Mouse (Mus musculus): ENCODE results near the gene Dlx3. TPM values are rescaled to one million over a fixed set of nuclear protein-coding genes. Genes with fewer than 3 reads are reported as not detected.

The Dlx3 gene
- polyA plus RNA-seq, 1 experiment from 2014 or later, result 0.05 TPM

GRCm38 (mm10) chr11:95117030-95117429, 2.9 kb upstream of the Dlx3 start:
- H3K27me3 ChIP-seq (replicated peaks; ENCODE audit: insufficient read depth, low read length), result peaks cover 29% of the 10 kb centered on the region
- no peak overlapping the region for H3K27ac ChIP-seq (ENCODE audit: low read length)
- H3K9me3 ChIP-seq (ENCODE audit: low read length), result no peaks in the 10 kb centered on the region
- H3K9ac ChIP-seq (replicated peaks; ENCODE audit: low read depth), result no peak overlapping the region
- TF ChIP-seq CTCF (IDR thresholded peaks at IDR 0.05) (peak; percentile 99), EP300 (IDR thresholded peaks at IDR 0.05) (no peak)
- DNase-seq (ENCODE audit: low spot score), result peak; percentile 93
- no peak overlapping the region for H3K4me3 ChIP-seq (ENCODE audit: low read depth, low read length)
- H3K36me3 ChIP-seq (ENCODE audit: insufficient read depth, low read length), result no peaks in the 10 kb centered on the region
- H3K4me1 ChIP-seq (ENCODE audit: insufficient read depth, low read depth, low read length), result peaks cover 3% of the 10 kb centered on the region; the same call in 1 of the 2 replicates
- H3K4me2 ChIP-seq (replicated peaks; ENCODE audit: low read depth, low read length), result no peak overlapping the region
- 2% methylated on average over 6 of the region's 6 CpGs for WGBS
- peak; percentile 77 for ATAC-seq

GRCm38 (mm10) chr11:95118505-95118904, 1.4 kb upstream of the Dlx3 start:
- DNase-seq (ENCODE audit: low spot score) (peak; percentile 74), ATAC-seq (peak; percentile 42; the same call in 1 of the 2 replicates)
- peaks cover 3% of the 10 kb centered on the region; the same call in 1 of the 2 replicates for H3K4me1 ChIP-seq (ENCODE audit: insufficient read depth, low read depth, low read length)
- H3K4me2 ChIP-seq (replicated peaks; ENCODE audit: low read depth, low read length), result no peak overlapping the region
- no peaks in the 10 kb centered on the region for H3K36me3 ChIP-seq (ENCODE audit: insufficient read depth, low read length)
- no peak overlapping the region for H3K4me3 ChIP-seq (ENCODE audit: low read depth, low read length)
- H3K27ac ChIP-seq (ENCODE audit: low read length), result no peak overlapping the region
- WGBS, result 4% methylated on average over 8 of the region's 8 CpGs
- no peak overlapping the region for H3K9ac ChIP-seq (replicated peaks; ENCODE audit: low read depth)
- no peak for TF ChIP-seq EP300 (IDR thresholded peaks at IDR 0.05)
- peak; percentile 98 for TF ChIP-seq CTCF (IDR thresholded peaks at IDR 0.05)
- H3K27me3 ChIP-seq (replicated peaks; ENCODE audit: insufficient read depth, low read length), result peaks cover 43% of the 10 kb centered on the region
- H3K9me3 ChIP-seq (ENCODE audit: low read length), result no peaks in the 10 kb centered on the region

- DNase-seq (ENCODE audit: low spot score), result no peak
- Histone ChIP-seq H3K36me3 (ENCODE audit: insufficient read depth, low read length) (no peaks in the 10 kb centered on the region), H3K9me3 (ENCODE audit: low read length) (no peaks in the 10 kb centered on the region), H3K4me2 (replicated peaks; ENCODE audit: low read depth, low read length) (no peak overlapping the region), H3K4me3 (ENCODE audit: low read depth, low read length) (peak overlapping the region; percentile 25; the same call in 1 of the 2 replicates), H3K9ac (replicated peaks; ENCODE audit: low read depth) (no peak overlapping the region), H3K27ac (ENCODE audit: low read length) (no peak overlapping the region), H3K27me3 (replicated peaks; ENCODE audit: insufficient read depth, low read length) (peaks cover 51% of the 10 kb centered on the region), H3K4me1 (ENCODE audit: insufficient read depth, low read depth, low read length) (peaks cover 3% of the 10 kb centered on the region; the same call in 1 of the 2 replicates)
- no peak for TF ChIP-seq CTCF (IDR thresholded peaks at IDR 0.05)
- no peak for TF ChIP-seq EP300 (IDR thresholded peaks at IDR 0.05)
- WGBS, result 3% methylated on average over 21 of the region's 21 CpGs
- no peak for ATAC-seq
Measured at GRCm38 (mm10) chr11:95120633-95121020, 708 bp downstream of the Dlx3 start.

GRCm38 (mm10) chr11:95121161-95122099, 1.5 kb downstream of the Dlx3 start:
- no peak overlapping the region for H3K9ac ChIP-seq (replicated peaks; ENCODE audit: low read depth)
- no peak overlapping the region for H3K27ac ChIP-seq (ENCODE audit: low read length)
- H3K4me2 ChIP-seq (replicated peaks; ENCODE audit: low read depth, low read length), result peak overlapping the region; percentile 58
- no peak for DNase-seq (ENCODE audit: low spot score)
- peaks cover 5% of the 10 kb centered on the region; the same call in 1 of the 2 replicates for H3K4me1 ChIP-seq (ENCODE audit: insufficient read depth, low read depth, low read length)
- peaks cover 51% of the 10 kb centered on the region for H3K27me3 ChIP-seq (replicated peaks; ENCODE audit: insufficient read depth, low read length)
- TF ChIP-seq EP300 (IDR thresholded peaks at IDR 0.05) (no peak), CTCF (IDR thresholded peaks at IDR 0.05) (no peak)
- ATAC-seq, result no peak
- no peaks in the 10 kb centered on the region for H3K36me3 ChIP-seq (ENCODE audit: insufficient read depth, low read length)
- peak overlapping the region; percentile 34 for H3K4me3 ChIP-seq (ENCODE audit: low read depth, low read length)
- WGBS, result 2% methylated on average over 62 of the region's 63 CpGs
- H3K9me3 ChIP-seq (ENCODE audit: low read length), result no peaks in the 10 kb centered on the region

- Histone ChIP-seq H3K9me3 (ENCODE audit: low read length) (no peaks in the 10 kb centered on the region), H3K4me3 (ENCODE audit: low read depth, low read length) (no peak overlapping the region), H3K4me1 (ENCODE audit: insufficient read depth, low read depth, low read length) (peaks cover 6% of the 10 kb centered on the region; the same call in 1 of the 2 replicates), H3K4me2 (replicated peaks; ENCODE audit: low read depth, low read length) (no peak overlapping the region), H3K27ac (ENCODE audit: low read length) (no peak overlapping the region), H3K27me3 (replicated peaks; ENCODE audit: insufficient read depth, low read length) (peaks cover 51% of the 10 kb centered on the region), H3K36me3 (ENCODE audit: insufficient read depth, low read length) (no peaks in the 10 kb centered on the region), H3K9ac (replicated peaks; ENCODE audit: low read depth) (no peak overlapping the region)
- 62% methylated on average over 6 of the region's 6 CpGs for WGBS
- ATAC-seq (no peak), DNase-seq (ENCODE audit: low spot score) (no peak)
- TF ChIP-seq EP300 (IDR thresholded peaks at IDR 0.05), result no peak
- no peak for TF ChIP-seq CTCF (IDR thresholded peaks at IDR 0.05)
Measured at GRCm38 (mm10) chr11:95122100-95122489, 2.2 kb downstream of the Dlx3 start.

GRCm38 (mm10) chr11:95125366-95125948, 5.5 kb downstream of the Dlx3 start:
- H3K36me3 ChIP-seq (ENCODE audit: insufficient read depth, low read length), result no peaks in the 10 kb centered on the region
- TF ChIP-seq CTCF (IDR thresholded peaks at IDR 0.05) (no peak), EP300 (IDR thresholded peaks at IDR 0.05) (no peak)
- peaks cover 6% of the 10 kb centered on the region; the same call in 1 of the 2 replicates for H3K4me1 ChIP-seq (ENCODE audit: insufficient read depth, low read depth, low read length)
- no peak for DNase-seq (ENCODE audit: low spot score)
- no peak overlapping the region for H3K9ac ChIP-seq (replicated peaks; ENCODE audit: low read depth)
- H3K4me3 ChIP-seq (ENCODE audit: low read depth, low read length), result no peak overlapping the region
- H3K27ac ChIP-seq (ENCODE audit: low read length), result no peak overlapping the region
- H3K9me3 ChIP-seq (ENCODE audit: low read length), result no peaks in the 10 kb centered on the region
- H3K4me2 ChIP-seq (replicated peaks; ENCODE audit: low read depth, low read length), result no peak overlapping the region
- peaks cover 41% of the 10 kb centered on the region for H3K27me3 ChIP-seq (replicated peaks; ENCODE audit: insufficient read depth, low read length)
- WGBS, result 33% methylated on average over 7 of the region's 7 CpGs
- ATAC-seq, result no peak

All from lung, postnatal 0 days (tissue).